Mouse (Mus musculus): Measurements from ENCODE around the gene Ankzf1. TPM values are rescaled to one million over a fixed set of nuclear protein-coding genes. Genes with fewer than 3 reads are reported as not detected.
A peak's percentile ranks its signal among the peaks of the same experiment; 100 is the strongest.

Gene Ankzf1
- polyA plus RNA-seq, 2 experiments, result 4.8 to 7.6 TPM

DNA sequence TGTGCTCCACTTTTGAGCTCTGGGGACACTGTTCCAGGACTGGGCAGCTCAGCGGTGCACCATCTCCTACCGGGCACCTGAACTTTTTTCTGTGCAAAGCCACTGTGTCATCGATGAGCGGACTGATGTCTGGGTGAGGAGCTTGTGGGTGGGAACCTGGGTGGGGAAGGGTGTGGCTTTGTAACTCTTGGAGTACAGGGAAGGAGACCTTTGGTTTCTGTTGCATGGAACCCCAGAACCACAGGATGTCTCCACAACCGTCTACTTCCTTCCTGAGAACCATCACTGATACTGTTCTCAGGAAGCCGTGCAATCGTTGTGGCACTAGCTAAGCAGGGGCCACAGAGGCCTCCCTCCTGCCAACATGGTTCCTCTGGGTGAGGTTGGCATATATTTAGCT lies 21.1 kb downstream of the Ankzf1 start:
- no peaks in the 10 kb centered on the region for H3K27me3 ChIP-seq (ENCODE audit: control insufficient read depth, insufficient read depth, low read length)
- H3K36me3 ChIP-seq (replicated peaks; ENCODE audit: control insufficient read depth, insufficient read depth, low read depth), result peaks cover 49% of the 10 kb centered on the region
- H3K9ac ChIP-seq (replicated peaks), result no peak overlapping the region; the same call in 1 of the 2 replicates
- peaks cover 68 to 78% of the 10 kb centered on the region in 2 experiments for H3K4me1 ChIP-seq (replicated peaks; ENCODE audit: control insufficient read depth in 2 of 2, insufficient read depth in 2 of 2, low read length in 1 of 2)
- no peak for TF ChIP-seq EP300 (IDR thresholded peaks at IDR 0.05; ENCODE audit: low read depth)
- TF ChIP-seq CTCF (IDR thresholded peaks at IDR 0.05; ENCODE audit: low read depth), result no peak
- 9% methylated on average over 7 of the region's 7 CpGs for WGBS (ENCODE audit: insufficient replicate concordance)
- ATAC-seq (ENCODE audit: insufficient read depth), result no peak
- peak overlapping the region; percentile 32 to 77; a peak in 3 of 4 replicates for H3K4me3 ChIP-seq (ENCODE audit: insufficient read depth in 1 of 2, low read depth in 2 of 2, low read length in 2 of 2)
- DNase-seq (ENCODE audit: low read depth in 3 of 3, low spot score in 3 of 3), result no peak
- peak overlapping the region; percentile 43 for H3K27ac ChIP-seq
- H3K9me3 ChIP-seq (ENCODE audit: control insufficient read depth, low read length), result no peaks in the 10 kb centered on the region
- H3K4me2 ChIP-seq (ENCODE audit: low read depth), result peak overlapping the region; percentile 75

DNA sequence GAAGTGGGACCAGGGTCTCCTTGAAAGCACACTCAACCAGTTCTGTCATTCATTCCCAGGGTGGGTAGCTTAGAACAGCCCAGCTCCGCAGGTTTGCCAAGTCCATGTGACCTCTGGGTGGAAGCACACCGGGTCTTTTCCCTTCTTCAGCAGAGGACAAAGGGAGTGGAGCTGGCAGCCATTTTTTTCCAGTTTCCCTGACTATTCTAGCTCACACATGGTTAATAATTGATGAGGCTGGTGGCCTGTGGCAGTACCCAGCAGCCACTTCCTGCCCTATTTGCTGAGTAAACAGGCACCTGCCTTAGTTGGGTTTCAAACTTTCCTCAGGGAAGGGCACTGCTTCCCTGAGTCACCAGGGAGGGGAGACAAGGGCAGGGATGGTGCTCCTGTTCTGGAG lies 22.5 kb downstream of the Ankzf1 start:
- peaks cover 61 to 67% of the 10 kb centered on the region in 2 experiments for H3K4me1 ChIP-seq (replicated peaks; ENCODE audit: control insufficient read depth in 2 of 2, insufficient read depth in 2 of 2, low read length in 1 of 2)
- H3K27ac ChIP-seq, result peak overlapping the region; percentile 43
- H3K27me3 ChIP-seq (ENCODE audit: control insufficient read depth, insufficient read depth, low read length), result no peaks in the 10 kb centered on the region
- peak overlapping the region; percentile 75 for H3K4me2 ChIP-seq (ENCODE audit: low read depth)
- no peak for DNase-seq (ENCODE audit: low read depth in 3 of 3, low spot score in 3 of 3)
- TF ChIP-seq CTCF (IDR thresholded peaks at IDR 0.05; ENCODE audit: low read depth), result no peak
- no peak for TF ChIP-seq EP300 (IDR thresholded peaks at IDR 0.05; ENCODE audit: low read depth)
- WGBS (ENCODE audit: insufficient replicate concordance), result 75% methylated on average over 2 of the region's 2 CpGs
- H3K36me3 ChIP-seq (replicated peaks; ENCODE audit: control insufficient read depth, insufficient read depth, low read depth), result peaks cover 49% of the 10 kb centered on the region
- ATAC-seq (ENCODE audit: insufficient read depth), result no peak
- peak overlapping the region; percentile 23; the same call in 1 of the 2 replicates for H3K9ac ChIP-seq (replicated peaks)
- 0 out of 4 replicates have a peak overlapping the region, but pooled peaks of 1 of the 2 experiments have one; percentile 68 for H3K4me3 ChIP-seq (ENCODE audit: insufficient read depth in 1 of 2, low read depth in 2 of 2, low read length in 2 of 2)
- H3K9me3 ChIP-seq (ENCODE audit: control insufficient read depth, low read length), result no peaks in the 10 kb centered on the region

GRCm38 (mm10) chr1:75214886-75215285 lies 22.9 kb downstream of the Ankzf1 start:
- H3K9me3 ChIP-seq (ENCODE audit: control insufficient read depth, low read length), result no peaks in the 10 kb centered on the region
- H3K27ac ChIP-seq, result peak overlapping the region; percentile 10
- WGBS (ENCODE audit: insufficient replicate concordance), result 51% methylated on average over 5 of the region's 5 CpGs
- ATAC-seq (ENCODE audit: insufficient read depth) (no peak), DNase-seq (ENCODE audit: low read depth in 3 of 3, low spot score in 3 of 3) (no peak)
- peaks cover 59 to 63% of the 10 kb centered on the region in 2 experiments for H3K4me1 ChIP-seq (replicated peaks; ENCODE audit: control insufficient read depth in 2 of 2, insufficient read depth in 2 of 2, low read length in 1 of 2)
- TF ChIP-seq EP300 (IDR thresholded peaks at IDR 0.05; ENCODE audit: low read depth), result no peak
- TF ChIP-seq CTCF (IDR thresholded peaks at IDR 0.05; ENCODE audit: low read depth), result no peak
- 0 out of 2 replicates have a peak overlapping the region, but pooled peaks have one; percentile 18 for H3K9ac ChIP-seq (replicated peaks)
- H3K27me3 ChIP-seq (ENCODE audit: control insufficient read depth, insufficient read depth, low read length), result peaks cover 3% of the 10 kb centered on the region; the same call in 1 of the 2 replicates
- peak overlapping the region; percentile 75 for H3K4me2 ChIP-seq (ENCODE audit: low read depth)
- peak overlapping the region in 1 of 2 experiments; percentile 68; a peak in 2 of 4 replicates for H3K4me3 ChIP-seq (ENCODE audit: insufficient read depth in 1 of 2, low read depth in 2 of 2, low read length in 2 of 2)
- peaks cover 49% of the 10 kb centered on the region for H3K36me3 ChIP-seq (replicated peaks; ENCODE audit: control insufficient read depth, insufficient read depth, low read depth)

- H3K4me2 ChIP-seq (ENCODE audit: low read depth), result peak overlapping the region; percentile 75
- DNase-seq (ENCODE audit: low read depth in 3 of 3, low spot score in 3 of 3) (no peak), ATAC-seq (ENCODE audit: insufficient read depth) (no peak)
- H3K9me3 ChIP-seq (ENCODE audit: control insufficient read depth, low read length), result no peaks in the 10 kb centered on the region
- WGBS (ENCODE audit: insufficient replicate concordance), result 84% methylated on average over 9 of the region's 9 CpGs
- H3K9ac ChIP-seq (replicated peaks), result peak overlapping the region; percentile 36
- H3K4me3 ChIP-seq (ENCODE audit: insufficient read depth in 1 of 2, low read depth in 2 of 2, low read length in 2 of 2), result peak overlapping the region; percentile 68 to 94; a peak in 3 of 4 replicates
- H3K36me3 ChIP-seq (replicated peaks; ENCODE audit: control insufficient read depth, insufficient read depth, low read depth), result peaks cover 49% of the 10 kb centered on the region
- no peak for TF ChIP-seq EP300 (IDR thresholded peaks at IDR 0.05; ENCODE audit: low read depth)
- peak overlapping the region; percentile 95 for H3K27ac ChIP-seq
- H3K4me1 ChIP-seq (replicated peaks; ENCODE audit: control insufficient read depth in 2 of 2, insufficient read depth in 2 of 2, low read length in 1 of 2), result peaks cover 54 to 59% of the 10 kb centered on the region in 2 experiments
- peaks cover 12% of the 10 kb centered on the region for H3K27me3 ChIP-seq (ENCODE audit: control insufficient read depth, insufficient read depth, low read length)
Measured at GRCm38 (mm10) chr1:75215785-75216184, 23.8 kb downstream of the Ankzf1 start.

- H3K9ac ChIP-seq (replicated peaks), result peak overlapping the region; percentile 90
- no peak for TF ChIP-seq CTCF (IDR thresholded peaks at IDR 0.05; ENCODE audit: low read depth)
- TF ChIP-seq EP300 (IDR thresholded peaks at IDR 0.05; ENCODE audit: low read depth), result peak; percentile 72
- 39% methylated on average over 13 of the region's 13 CpGs for WGBS (ENCODE audit: insufficient replicate concordance)
- peaks cover 49 to 50% of the 10 kb centered on the region in 2 experiments for H3K4me1 ChIP-seq (replicated peaks; ENCODE audit: control insufficient read depth in 2 of 2, insufficient read depth in 2 of 2, low read length in 1 of 2)
- peak in 2 of 3 experiments; percentile 69 to 73 for DNase-seq (ENCODE audit: low read depth in 3 of 3, low spot score in 3 of 3)
- H3K27me3 ChIP-seq (ENCODE audit: control insufficient read depth, insufficient read depth, low read length), result peaks cover 15% of the 10 kb centered on the region
- H3K4me3 ChIP-seq (ENCODE audit: insufficient read depth in 1 of 2, low read depth in 2 of 2, low read length in 2 of 2), result peak overlapping the region; percentile 68 to 94
- H3K27ac ChIP-seq, result peak overlapping the region; percentile 95
- H3K36me3 ChIP-seq (replicated peaks; ENCODE audit: control insufficient read depth, insufficient read depth, low read depth), result peaks cover 47% of the 10 kb centered on the region
- peak overlapping the region; percentile 75 for H3K4me2 ChIP-seq (ENCODE audit: low read depth)
- peak; percentile 61 for ATAC-seq (ENCODE audit: insufficient read depth)
- no peaks in the 10 kb centered on the region for H3K9me3 ChIP-seq (ENCODE audit: control insufficient read depth, low read length)
Measured at GRCm38 (mm10) chr1:75216797-75217585, 25.0 kb downstream of the Ankzf1 start.
